Comparison of ENCODE assay signal across 22 mouse cellular contexts in the genomic region with DNA sequence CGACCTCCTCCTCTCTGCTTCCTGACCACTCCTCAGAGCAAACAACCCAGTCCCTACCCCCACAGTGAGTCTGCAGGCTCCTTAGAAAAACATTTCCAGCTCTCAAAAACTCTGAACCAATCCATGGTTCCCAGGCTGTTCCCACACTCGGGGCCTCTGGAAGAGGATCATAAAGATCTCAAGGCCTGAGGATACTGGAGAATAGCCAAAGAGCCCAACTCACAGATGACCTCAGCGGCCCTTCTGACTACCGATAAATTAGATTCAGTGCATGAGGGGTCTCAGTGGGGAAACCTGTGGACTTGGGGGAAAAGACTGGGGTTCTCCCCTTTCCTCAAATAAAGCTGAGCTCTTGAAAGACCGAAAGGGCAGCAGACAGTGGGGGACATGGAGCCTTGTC.
DNase-seq lines count a peak whose midpoint lies in the region; ATAC-seq and TF ChIP-seq lines count a peak whose summit lies in the region.
"Had no signal": no experiment of that assay in that cellular context is flagged by ENCODE, and none has a peak within 500 bp of the region (broad histone marks: within the 10 kb centered on the region; RNA-seq: fewer than 3 reads in every experiment).

No protein-coding gene starts in this region.

- no peaks in the 10 kb centered on the region for H3K9me3 ChIP-seq in forebrain, embryonic 11.5 days (ENCODE audit: control insufficient read depth, low read length)
- no peaks in the 10 kb centered on the region for H3K9me3 ChIP-seq in forebrain, postnatal 0 days (ENCODE audit: low read length)
- H3K9me3 ChIP-seq in intestine, embryonic 14.5 days (ENCODE audit: control insufficient read depth, low read length), result no peaks in the 10 kb centered on the region
- H3K9me3 ChIP-seq in intestine, postnatal 0 days (ENCODE audit: control insufficient read depth), result no peaks in the 10 kb centered on the region
- no peaks in the 10 kb centered on the region for H3K9me3 ChIP-seq in lung, embryonic 14.5 days (ENCODE audit: low read depth, low read length)
- H3K9me3 ChIP-seq in limb, embryonic 14.5 days (ENCODE audit: control insufficient read depth, low read length), result no peaks in the 10 kb centered on the region
- H3K9me3 ChIP-seq: G1E; hindbrain, embryonic 12.5 days; limb, embryonic 12.5 days; liver, embryonic 15.5 days; megakaryocyte, embryonic 14.5 days; neural tube, embryonic 13.5 days; stomach, embryonic 15.5 days had no signal

- no peak overlapping the region for H3K4me2 ChIP-seq in forebrain, embryonic 11.5 days (ENCODE audit: low read depth, low read length, severe bottlenecking)
- H3K4me2 ChIP-seq in forebrain, postnatal 0 days (ENCODE audit: low read depth), result no peak overlapping the region
- H3K4me2 ChIP-seq in intestine, embryonic 14.5 days (ENCODE audit: low read length), result no peak overlapping the region
- H3K4me2 ChIP-seq in intestine, postnatal 0 days (replicated peaks; ENCODE audit: low read depth), result no peak overlapping the region
- no peak overlapping the region for H3K4me2 ChIP-seq in lung, embryonic 14.5 days
- H3K4me2 ChIP-seq in limb, embryonic 14.5 days (replicated peaks; ENCODE audit: low read depth, low read length, severe bottlenecking), result no peak overlapping the region
- H3K4me2 ChIP-seq: hindbrain, embryonic 12.5 days; limb, embryonic 12.5 days; liver, embryonic 15.5 days; neural tube, embryonic 13.5 days; stomach, embryonic 15.5 days had no signal

- WGBS in forebrain, embryonic 11.5 days, result 78% methylated on average over 5 of the region's 5 CpGs
- 64% methylated on average over 5 of the region's 5 CpGs for WGBS in forebrain, postnatal 0 days
- WGBS in intestine, embryonic 14.5 days, result 43% methylated on average over 5 of the region's 5 CpGs
- WGBS in intestine, postnatal 0 days, result 55% methylated on average over 5 of the region's 5 CpGs
- WGBS in lung, embryonic 14.5 days, result 46% methylated on average over 5 of the region's 5 CpGs
- 38% methylated on average over 5 of the region's 5 CpGs for WGBS in limb, embryonic 14.5 days

- H3K4me1 ChIP-seq in forebrain, embryonic 11.5 days (replicated peaks; ENCODE audit: control insufficient read depth, insufficient read depth, low read length), result peaks cover 5% of the 10 kb centered on the region; the same call in 1 of the 2 replicates
- peaks cover 9% of the 10 kb centered on the region for H3K4me1 ChIP-seq in forebrain, postnatal 0 days (ENCODE audit: insufficient read depth)
- H3K4me1 ChIP-seq in intestine, embryonic 14.5 days (replicated peaks; ENCODE audit: control insufficient read depth, insufficient read depth, low read length), result peaks cover 18% of the 10 kb centered on the region; the same call in 1 of the 2 replicates
- no peaks in the 10 kb centered on the region for H3K4me1 ChIP-seq in intestine, postnatal 0 days (replicated peaks; ENCODE audit: control insufficient read depth, insufficient read depth, low read length)
- H3K4me1 ChIP-seq in lung, embryonic 14.5 days (ENCODE audit: insufficient read depth), result no peaks in the 10 kb centered on the region
- peaks cover 26% of the 10 kb centered on the region for H3K4me1 ChIP-seq in limb, embryonic 14.5 days (ENCODE audit: control insufficient read depth, insufficient read depth, low read length)

- no peaks in the 10 kb centered on the region for H3K36me3 ChIP-seq in forebrain, embryonic 11.5 days (ENCODE audit: control insufficient read depth, insufficient read depth, low read length)
- no peaks in the 10 kb centered on the region for H3K36me3 ChIP-seq in forebrain, postnatal 0 days (ENCODE audit: insufficient read depth)
- no peaks in the 10 kb centered on the region for H3K36me3 ChIP-seq in intestine, embryonic 14.5 days (ENCODE audit: control insufficient read depth, insufficient read depth, low read length)
- no peaks in the 10 kb centered on the region for H3K36me3 ChIP-seq in intestine, postnatal 0 days (ENCODE audit: control insufficient read depth, insufficient read depth)
- H3K36me3 ChIP-seq in lung, embryonic 14.5 days (ENCODE audit: insufficient read depth), result no peaks in the 10 kb centered on the region
- no peaks in the 10 kb centered on the region for H3K36me3 ChIP-seq in limb, embryonic 14.5 days (ENCODE audit: control insufficient read depth, insufficient read depth, low read length)
- H3K36me3 ChIP-seq: G1E; hindbrain, embryonic 12.5 days; limb, embryonic 12.5 days; liver, embryonic 15.5 days; neural tube, embryonic 13.5 days; stomach, embryonic 15.5 days had no signal

- TF ChIP-seq POLR2A in limb, embryonic 14.5 days (IDR thresholded peaks at IDR 0.05; ENCODE audit: borderline replicate concordance, extremely low read depth, insufficient read depth, insufficient read length), result no peak

- no peak overlapping the region for H3K9ac ChIP-seq in forebrain, embryonic 11.5 days (ENCODE audit: low read length)
- H3K9ac ChIP-seq in forebrain, postnatal 0 days, result no peak overlapping the region
- H3K9ac ChIP-seq in intestine, embryonic 14.5 days (ENCODE audit: low read length), result no peak overlapping the region
- H3K9ac ChIP-seq in intestine, postnatal 0 days (ENCODE audit: low read depth, low read length), result no peak overlapping the region
- H3K9ac ChIP-seq in lung, embryonic 14.5 days, result no peak overlapping the region
- no peak overlapping the region for H3K9ac ChIP-seq in limb, embryonic 14.5 days (ENCODE audit: low read depth, low read length, severe bottlenecking)
- H3K9ac ChIP-seq: hindbrain, embryonic 12.5 days; limb, embryonic 12.5 days; liver, embryonic 15.5 days; neural tube, embryonic 13.5 days; stomach, embryonic 15.5 days had no signal

- DNase-seq in forebrain, embryonic 11.5 days (ENCODE audit: low spot score), result peak; percentile 30
- no peak for DNase-seq in forebrain, postnatal 0 days
- no peak for DNase-seq in intestine, embryonic 14.5 days (ENCODE audit: low spot score)
- DNase-seq in lung, embryonic 14.5 days, result peak; percentile 10
- no peak for DNase-seq in lung, postnatal 14 days
- no peak for DNase-seq in limb, embryonic 14.5 days (ENCODE audit: low spot score)
- no peak for DNase-seq in layer of hippocampus, postnatal 10 days (ENCODE audit: low spot score in 2 of 2)
- DNase-seq: gastrocnemius, adult 2 months; lung, postnatal 10 days; right cerebral cortex, postnatal 14 days; thymus, adult 2 months had no signal

- no peak for ATAC-seq in forebrain, embryonic 11.5 days (replicated peaks; ENCODE audit: low FRiP score)
- no peak for ATAC-seq in forebrain, postnatal 0 days
- ATAC-seq in intestine, embryonic 14.5 days (replicated peaks; ENCODE audit: low FRiP score, low TSS enrichment, low read depth), result no peak
- ATAC-seq in intestine, postnatal 0 days, result no peak
- ATAC-seq in lung, embryonic 14.5 days (ENCODE audit: insufficient read depth), result no peak
- ATAC-seq in limb, embryonic 14.5 days (ENCODE audit: low FRiP score, low read depth), result no peak
- ATAC-seq: inflammation-experienced regulatory T-cells, adult 6 months had no signal

- no peak for TF ChIP-seq CTCF in forebrain, postnatal 0 days (IDR thresholded peaks at IDR 0.05; ENCODE audit: low read depth)
- TF ChIP-seq CTCF in intestine, postnatal 0 days (IDR thresholded peaks at IDR 0.05; ENCODE audit: low read depth), result no peak
- no peak for TF ChIP-seq CTCF in lung, embryonic 14.5 days (IDR thresholded peaks at IDR 0.05; ENCODE audit: low read depth)

- no peaks in the 10 kb centered on the region for H3K27me3 ChIP-seq in forebrain, embryonic 11.5 days (ENCODE audit: control insufficient read depth, insufficient read depth, low read length)
- H3K27me3 ChIP-seq in forebrain, postnatal 0 days (ENCODE audit: insufficient read depth, low read length), result no peaks in the 10 kb centered on the region
- H3K27me3 ChIP-seq in intestine, embryonic 14.5 days (replicated peaks; ENCODE audit: control insufficient read depth, insufficient read depth, low read length), result no peaks in the 10 kb centered on the region
- H3K27me3 ChIP-seq in intestine, postnatal 0 days (replicated peaks; ENCODE audit: control insufficient read depth, insufficient read depth, low read length), result no peaks in the 10 kb centered on the region
- no peaks in the 10 kb centered on the region for H3K27me3 ChIP-seq in lung, embryonic 14.5 days (ENCODE audit: insufficient read depth, low read length)
- no peaks in the 10 kb centered on the region for H3K27me3 ChIP-seq in limb, embryonic 14.5 days (ENCODE audit: control insufficient read depth, insufficient read depth, low read length)
- H3K27me3 ChIP-seq: hindbrain, embryonic 12.5 days; neural tube, embryonic 13.5 days; stomach, embryonic 15.5 days had no signal

- H3K27ac ChIP-seq in forebrain, embryonic 11.5 days (ENCODE audit: low read depth, low read length), result no peak overlapping the region
- no peak overlapping the region for H3K27ac ChIP-seq in forebrain, postnatal 0 days (ENCODE audit: low read depth, low read length)
- H3K27ac ChIP-seq in intestine, embryonic 14.5 days (ENCODE audit: low read depth), result peak overlapping the region; percentile 11; the same call in 1 of the 2 replicates
- H3K27ac ChIP-seq in intestine, postnatal 0 days (ENCODE audit: low read depth, low read length), result no peak overlapping the region
- H3K27ac ChIP-seq in lung, embryonic 14.5 days (ENCODE audit: low read depth), result no peak overlapping the region
- H3K27ac ChIP-seq in limb, embryonic 14.5 days (replicated peaks; ENCODE audit: low read depth, low read length), result 0 out of 2 replicates have a peak overlapping the region, but pooled peaks have one; percentile 8
- H3K27ac ChIP-seq: gastrocnemius, adult 2 months; hindbrain, embryonic 12.5 days; layer of hippocampus, adult 2 months; limb, embryonic 12.5 days; liver, embryonic 15.5 days; stomach, embryonic 15.5 days had no signal

- H3K4me3 ChIP-seq in forebrain, embryonic 11.5 days (ENCODE audit: low read depth, low read length), result no peak overlapping the region
- no peak overlapping the region for H3K4me3 ChIP-seq in forebrain, postnatal 0 days (ENCODE audit: low read depth, low read length)
- H3K4me3 ChIP-seq in intestine, embryonic 14.5 days (ENCODE audit: low read depth, low read length), result no peak overlapping the region
- no peak overlapping the region for H3K4me3 ChIP-seq in intestine, postnatal 0 days (ENCODE audit: low read depth, low read length)
- H3K4me3 ChIP-seq in lung, embryonic 14.5 days (ENCODE audit: low read depth, low read length), result no peak overlapping the region
- H3K4me3 ChIP-seq in limb, embryonic 14.5 days (replicated peaks; ENCODE audit: low read length), result no peak overlapping the region
- H3K4me3 ChIP-seq: erythroblast, embryonic 14.5 days; gastrocnemius, adult 2 months; hindbrain, embryonic 12.5 days; layer of hippocampus, adult 2 months; limb, embryonic 12.5 days; liver, embryonic 15.5 days; megakaryocyte, embryonic 14.5 days; neural tube, embryonic 13.5 days; stomach, embryonic 15.5 days had no signal

Comparison
In these comparisons a context has a peak if more than half of its experiments do, and no peak if none do; other contexts are left out.
1. DNase-seq: peak in forebrain, embryonic 11.5 days (single experiment) and lung, embryonic 14.5 days (single experiment); none in forebrain, postnatal 0 days (single experiment), intestine, embryonic 14.5 days (single experiment), lung, postnatal 14 days (single experiment), limb, embryonic 14.5 days (single experiment) and layer of hippocampus, postnatal 10 days (0 of 2).
2. H3K27ac ChIP-seq: peak in intestine, embryonic 14.5 days (single experiment) and limb, embryonic 14.5 days (single experiment); none in forebrain, embryonic 11.5 days (single experiment), forebrain, postnatal 0 days (single experiment), intestine, postnatal 0 days (single experiment) and lung, embryonic 14.5 days (single experiment).